Mouse (Mus musculus): ENCODE measurements around the gene Trnp1. TPM values are rescaled to one million over a fixed set of nuclear protein-coding genes. Genes with fewer than 3 reads are reported as not detected.

The Trnp1 gene
- total and polyA plus RNA-seq, 2 experiments: 0.05 TPM; not detected in 1

- Histone ChIP-seq H3K4me1 (ENCODE audit: control insufficient read depth, insufficient read depth, low read length) (no peaks in the 10 kb centered on the region), H3K27ac (replicated peaks; ENCODE audit: insufficient read depth, low read depth, low read length) (no peak overlapping the region), H3K79me2 (ENCODE audit: control insufficient read depth, insufficient read depth, low read length) (no peaks in the 10 kb centered on the region), H3K36me3 (ENCODE audit: control insufficient read depth, insufficient read depth, low read length) (no peaks in the 10 kb centered on the region), H3K27me3 (ENCODE audit: control insufficient read depth, insufficient read depth, low read length) (no peaks in the 10 kb centered on the region), H3K9ac (ENCODE audit: low read depth, low read length) (no peak overlapping the region), H3K4me3 (ENCODE audit: insufficient read depth, low read depth, low read length) (no peak overlapping the region)
- WGBS: 89% methylated on average over 5 of the region's 5 CpGs
- no peak for DNase-seq (ENCODE audit: extremely low read depth, low read depth, low spot score)
- TF ChIP-seq POLR2A (IDR thresholded peaks at IDR 0.05; ENCODE audit: extremely low read depth, insufficient read depth, low read length) (no peak), CTCF (IDR thresholded peaks at IDR 0.05; ENCODE audit: low read depth, low read length) (no peak)
Observed at GRCm38 (mm10) chr4:133445727-133446126, 52.6 kb downstream of the Trnp1 start.

- Histone ChIP-seq H3K4me1 (ENCODE audit: control insufficient read depth, insufficient read depth, low read length) (no peaks in the 10 kb centered on the region), H3K27me3 (ENCODE audit: control insufficient read depth, insufficient read depth, low read length) (no peaks in the 10 kb centered on the region), H3K27ac (replicated peaks; ENCODE audit: insufficient read depth, low read depth, low read length) (no peak overlapping the region), H3K4me3 (ENCODE audit: insufficient read depth, low read depth, low read length) (no peak overlapping the region), H3K79me2 (ENCODE audit: control insufficient read depth, insufficient read depth, low read length) (no peaks in the 10 kb centered on the region), H3K9ac (ENCODE audit: low read depth, low read length) (no peak overlapping the region), H3K36me3 (ENCODE audit: control insufficient read depth, insufficient read depth, low read length) (no peaks in the 10 kb centered on the region)
- WGBS: 77% methylated on average over 5 of the region's 5 CpGs
- no peak for DNase-seq (ENCODE audit: extremely low read depth, low read depth, low spot score)
- TF ChIP-seq CTCF (IDR thresholded peaks at IDR 0.05; ENCODE audit: low read depth, low read length) (no peak), POLR2A (IDR thresholded peaks at IDR 0.05; ENCODE audit: extremely low read depth, insufficient read depth, low read length) (no peak)
Observed at GRCm38 (mm10) chr4:133443085-133443484, 55.3 kb downstream of the Trnp1 start.

GRCm38 (mm10) chr4:133442194-133442593, 56.2 kb downstream of the Trnp1 start:
- WGBS: 62% methylated on average over 3 of the region's 3 CpGs

More at GRCm38 (mm10) chr4:133442194-133442593, 56.2 kb downstream of the Trnp1 start:
- Histone ChIP-seq H3K4me3 (ENCODE audit: insufficient read depth, low read depth, low read length) (no peak overlapping the region), H3K79me2 (ENCODE audit: control insufficient read depth, insufficient read depth, low read length) (no peaks in the 10 kb centered on the region), H3K9ac (ENCODE audit: low read depth, low read length) (no peak overlapping the region), H3K27ac (replicated peaks; ENCODE audit: insufficient read depth, low read depth, low read length) (no peak overlapping the region), H3K27me3 (ENCODE audit: control insufficient read depth, insufficient read depth, low read length) (no peaks in the 10 kb centered on the region), H3K4me1 (ENCODE audit: control insufficient read depth, insufficient read depth, low read length) (no peaks in the 10 kb centered on the region), H3K36me3 (ENCODE audit: control insufficient read depth, insufficient read depth, low read length) (no peaks in the 10 kb centered on the region)
- no peak for TF ChIP-seq CTCF (IDR thresholded peaks at IDR 0.05; ENCODE audit: low read depth, low read length)
- no peak for TF ChIP-seq POLR2A (IDR thresholded peaks at IDR 0.05; ENCODE audit: extremely low read depth, insufficient read depth, low read length)
- DNase-seq (ENCODE audit: extremely low read depth, low read depth, low spot score): no peak

Other genes starting within 250 kb of the Trnp1 start
- 4.2 and 5.1 TPM in 2 replicates for gene Sytl1, start 235.4 kb downstream of the Trnp1 start, total RNA-seq (2014; rRNA removed)
- 2.9 and 5.3 TPM in 2 replicates for gene Sytl1, start 235.4 kb downstream of the Trnp1 start, polyA plus RNA-seq (2012; rRNA removed)
- 22.7 and 29.7 TPM in 2 replicates for gene Tmem222, start 220.8 kb downstream of the Trnp1 start, total RNA-seq (2014; rRNA removed)
- 45.4 and 57.0 TPM in 2 replicates for gene Tmem222, start 220.8 kb downstream of the Trnp1 start, polyA plus RNA-seq (2012; rRNA removed)
- 20.6 and 35.5 TPM in 2 replicates for gene Wdtc1, start 145.1 kb downstream of the Trnp1 start, total RNA-seq (2014; rRNA removed)
- 83.3 and 105 TPM in 2 replicates for gene Wdtc1, start 145.1 kb downstream of the Trnp1 start, polyA plus RNA-seq (2012; rRNA removed)
- 1.5 and 2.9 TPM in 2 replicates for gene Slc9a1, start 128.8 kb downstream of the Trnp1 start, total RNA-seq (2014; rRNA removed)
- gene Slc9a1, start 128.8 kb downstream of the Trnp1 start, polyA plus RNA-seq (2012; rRNA removed): 5.6 and 9.2 TPM in 2 replicates
- gene Tent5b, start 18.4 kb downstream of the Trnp1 start, total RNA-seq (2014; rRNA removed): 0.07 and 0.09 TPM in 2 replicates
- gene Tent5b, start 18.4 kb downstream of the Trnp1 start, polyA plus RNA-seq (2012; rRNA removed): 0.06 and 0.16 TPM in 2 replicates
- gene Kdf1, start 20.4 kb upstream of the Trnp1 start, total RNA-seq (2014; rRNA removed): 1.7 and 2.5 TPM in 2 replicates
- 6.9 and 7.4 TPM in 2 replicates for gene Kdf1, start 20.4 kb upstream of the Trnp1 start, polyA plus RNA-seq (2012; rRNA removed)
- 48.1 and 50.6 TPM in 2 replicates for gene Nudc, start 47.4 kb upstream of the Trnp1 start, total RNA-seq (2014; rRNA removed)
- 44.3 and 48.7 TPM in 2 replicates for gene Nudc, start 47.4 kb upstream of the Trnp1 start, polyA plus RNA-seq (2012; rRNA removed)
- gene Nr0b2, start 54.8 kb upstream of the Trnp1 start, total RNA-seq (2014; rRNA removed): 25.7 and 52.4 TPM in 2 replicates
- 164 and 300 TPM in 2 replicates for gene Nr0b2, start 54.8 kb upstream of the Trnp1 start, polyA plus RNA-seq (2012; rRNA removed)
- 3.8 and 4.3 TPM in 2 replicates for gene Gpatch3, start 76.2 kb upstream of the Trnp1 start, total RNA-seq (2014; rRNA removed)
- gene Gpatch3, start 76.2 kb upstream of the Trnp1 start, polyA plus RNA-seq (2012; rRNA removed): 3.8 and 4.2 TPM in 2 replicates
- gene Gpn2, start 85.8 kb upstream of the Trnp1 start, total RNA-seq (2014; rRNA removed): 8.9 and 10.1 TPM in 2 replicates
- gene Gpn2, start 85.8 kb upstream of the Trnp1 start, polyA plus RNA-seq (2012; rRNA removed): 35.0 and 38.2 TPM in 2 replicates
- gene Sfn, start 103.6 kb upstream of the Trnp1 start, total RNA-seq (2014; rRNA removed): 0.55 and 0.81 TPM in 2 replicates
- gene Sfn, start 103.6 kb upstream of the Trnp1 start, polyA plus RNA-seq (2012; rRNA removed): 0.54 and 0.77 TPM in 2 replicates
- 8.9 and 15.5 TPM in 2 replicates for gene Zdhhc18, start 151.6 kb upstream of the Trnp1 start, total RNA-seq (2014; rRNA removed)
- 18.5 and 21.3 TPM in 2 replicates for gene Zdhhc18, start 151.6 kb upstream of the Trnp1 start, polyA plus RNA-seq (2012; rRNA removed)
- gene Pigv, start 174.1 kb upstream of the Trnp1 start, total RNA-seq (2014; rRNA removed): 5.9 and 6.4 TPM in 2 replicates
- gene Pigv, start 174.1 kb upstream of the Trnp1 start, polyA plus RNA-seq (2012; rRNA removed): 5.9 and 7.5 TPM in 2 replicates

Measured in liver, adult 2 months (tissue).